ENCODE assay signal across 12 mouse cellular contexts in genomic region chr11:68195168-68195567, GRCm38 (mm10).
DNase-seq lines count a peak whose midpoint lies in the region; ATAC-seq and TF ChIP-seq lines count a peak whose summit lies in the region.
"Had no signal": no experiment of that assay in that cellular context is flagged by ENCODE, and none has a peak within 500 bp of the region (broad histone marks: within the 10 kb centered on the region; RNA-seq: fewer than 3 reads in every experiment).

No protein-coding gene starts in this region.

- no peak for TF ChIP-seq POLR2A in heart, adult 2 months (IDR thresholded peaks at IDR 0.05; ENCODE audit: insufficient read depth, low read depth, low read length)
- no peak for TF ChIP-seq POLR2A in lung, adult 2 months (IDR thresholded peaks at IDR 0.05; ENCODE audit: borderline replicate concordance, extremely low read depth, low read depth, low read length)

- peaks cover 32% of the 10 kb centered on the region for H3K4me1 ChIP-seq in heart, adult 2 months (ENCODE audit: control insufficient read depth, insufficient read depth, low read length)
- H3K4me1 ChIP-seq in lung, adult 2 months (ENCODE audit: control insufficient read depth, insufficient read depth, low read length): peaks cover 14% of the 10 kb centered on the region
- H3K4me1 ChIP-seq in embryonic facial prominence, embryonic 10.5 days: peaks cover 56% of the 10 kb centered on the region
- peaks cover 66% of the 10 kb centered on the region for H3K4me1 ChIP-seq in limb, embryonic 13.5 days

- TF ChIP-seq CTCF in heart, adult 2 months (IDR thresholded peaks at IDR 0.05): peak; percentile 35
- peak; percentile 17; the same call in 1 of the 2 replicates for TF ChIP-seq CTCF in lung, adult 2 months (IDR thresholded peaks at IDR 0.05; ENCODE audit: insufficient read depth, low read length)

- no peaks in the 10 kb centered on the region for H3K27me3 ChIP-seq in heart, adult 2 months (ENCODE audit: control insufficient read depth, insufficient read depth, low read length)
- H3K27me3 ChIP-seq in embryonic facial prominence, embryonic 10.5 days (replicated peaks; ENCODE audit: low read depth, poor library complexity, severe bottlenecking): peaks cover 5% of the 10 kb centered on the region; the same call in 1 of the 2 replicates
- no peaks in the 10 kb centered on the region for H3K27me3 ChIP-seq in limb, embryonic 13.5 days
- H3K27me3 ChIP-seq: forebrain, embryonic 13.5 days had no signal

- no peak overlapping the region for H3K4me3 ChIP-seq in heart, adult 2 months
- no peak overlapping the region for H3K4me3 ChIP-seq in lung, adult 2 months (replicated peaks; ENCODE audit: extremely low read depth, low read depth, low read length)
- no peak overlapping the region for H3K4me3 ChIP-seq in embryonic facial prominence, embryonic 10.5 days
- no peak overlapping the region for H3K4me3 ChIP-seq in limb, embryonic 13.5 days
- H3K4me3 ChIP-seq: forebrain, embryonic 13.5 days had no signal

- intact Hi-C loops in heart, adult 2 months (cut with DNase I): loop anchor here (5.0 kb wide), 1 partner anchor 188 kb away; no protein-coding TSS in a partner anchor
- intact Hi-C loops in heart, postnatal 36 days (cut with DNase I): no loop called here

- no peak overlapping the region for H3K9ac ChIP-seq in heart, adult 2 months (ENCODE audit: low read depth, low read length)
- H3K9ac ChIP-seq in limb, embryonic 13.5 days: no peak overlapping the region
- H3K9ac ChIP-seq: forebrain, embryonic 13.5 days had no signal

- H3K79me2 ChIP-seq in heart, adult 2 months (replicated peaks; ENCODE audit: control insufficient read depth, insufficient read depth, low read length): no peaks in the 10 kb centered on the region

- no peak overlapping the region for H3K27ac ChIP-seq in heart, adult 2 months
- H3K27ac ChIP-seq in embryonic facial prominence, embryonic 10.5 days (replicated peaks): peak overlapping the region; percentile 74
- H3K27ac ChIP-seq in limb, embryonic 13.5 days: peak overlapping the region; percentile 61
- H3K27ac ChIP-seq: forebrain, embryonic 13.5 days had no signal

- ATAC-seq in limb, embryonic 13.5 days (ENCODE audit: low FRiP score, low read depth): no peak
- no peak for ATAC-seq in megakaryocyte progenitor cell, adult 5-6 weeks (replicated peaks; ENCODE audit: poor library complexity)
- ATAC-seq: forebrain, embryonic 13.5 days had no signal

- no peak overlapping the region for H3K4me2 ChIP-seq in limb, embryonic 13.5 days (replicated peaks)
- H3K4me2 ChIP-seq: forebrain, embryonic 13.5 days had no signal

- WGBS in heart, adult 2 months: 32% methylated on average over 6 of the region's 6 CpGs
- WGBS in lung, adult 2 months: 57% methylated on average over 6 of the region's 6 CpGs
- WGBS in embryonic facial prominence, embryonic 10.5 days: 64% methylated on average over 6 of the region's 6 CpGs
- WGBS in limb, embryonic 13.5 days: 47% methylated on average over 6 of the region's 6 CpGs

- no peak for TF ChIP-seq EP300 in heart, adult 2 months (IDR thresholded peaks at IDR 0.05; ENCODE audit: insufficient read depth, low read depth, low read length)

- H3K36me3 ChIP-seq in heart, adult 2 months (ENCODE audit: control insufficient read depth, insufficient read depth, low read length): no peaks in the 10 kb centered on the region
- H3K36me3 ChIP-seq in embryonic facial prominence, embryonic 10.5 days (replicated peaks): no peaks in the 10 kb centered on the region
- H3K36me3 ChIP-seq in limb, embryonic 13.5 days: no peaks in the 10 kb centered on the region

- H3K9me3 ChIP-seq in embryonic facial prominence, embryonic 10.5 days: no peaks in the 10 kb centered on the region
- H3K9me3 ChIP-seq in limb, embryonic 13.5 days: no peaks in the 10 kb centered on the region
- H3K9me3 ChIP-seq: forebrain, embryonic 13.5 days had no signal

- DNase-seq in heart, adult 2 months: no peak
- DNase-seq in heart, postnatal 36 days: no peak
- DNase-seq in lung, adult 2 months: no peak
- DNase-seq in lung, postnatal 14 days: no peak
- no peak for DNase-seq in embryonic facial prominence, embryonic 10.5 days (ENCODE audit: low spot score)
- no peak for DNase-seq in embryo, embryonic 9.5 days (ENCODE audit: extremely low spot score)
- DNase-seq: adrenal gland, adult 8-10 months; gastrocnemius, postnatal 14 days; liver had no signal
